Mouse (Mus musculus) intestine, embryonic 15.5 days (tissue): ENCODE measurements around the gene Ogfod2. TPM values are rescaled to one million over a fixed set of nuclear protein-coding genes. Genes with fewer than 3 reads are reported as not detected.

Source experiments
- ATAC-seq: fragments of 200-750 bp; cut with Nextera tagmentation; 2 replicates; pipeline ENCODE4 v1.8.0; 2017; ENCODE audit warnings: moderate TSS enrichment, moderate library complexity
- H3K27ac ChIP-seq: fragments of 300-500 bp; sonication (generic); 2 replicates; pipeline ENCODE4 v1.5.1; 2015; ENCODE audit warnings: mild to moderate bottlenecking, inconsistent platforms
- H3K27me3 ChIP-seq: fragments of 300-500 bp; sonication (generic); replicated peaks from 2 replicates; pipeline ENCODE4 v1.6.1; 2015; ENCODE audit warnings: inconsistent platforms
- H3K36me3 ChIP-seq: fragments of 300-500 bp; sonication (generic); 2 replicates; pipeline ENCODE4 v1.6.1; 2015; ENCODE audit warnings: inconsistent platforms
- H3K4me1 ChIP-seq: fragments of 300-500 bp; sonication (generic); replicated peaks from 2 replicates; pipeline ENCODE4 v1.6.1; 2015; ENCODE audit warnings: inconsistent platforms
- H3K4me2 ChIP-seq: fragments of 300-500 bp; sonication (generic); replicated peaks from 2 replicates; pipeline ENCODE4 v1.6.1; 2015; ENCODE audit warnings: mild to moderate bottlenecking, inconsistent platforms
- H3K4me3 ChIP-seq: fragments of 300-500 bp; sonication (generic); replicated peaks from 2 replicates; pipeline ENCODE4 v1.5.1; 2015; ENCODE audit warnings: inconsistent platforms
- H3K9ac ChIP-seq: fragments of 300-500 bp; sonication (generic); 2 replicates; pipeline ENCODE4 v1.6.1; 2015; ENCODE audit warnings: inconsistent platforms
- H3K9me3 ChIP-seq: fragments of 300-500 bp; sonication (generic); 2 replicates; pipeline ENCODE4 v1.6.1; 2016; ENCODE audit warnings: inconsistent platforms
- WGBS: fragments of 180-500 bp; shearing (Covaris S2); methylation state at CpG from one replicate; pipeline ENCODE4 v1.1.7; 2015; 5-methylcytosine and 5-hydroxymethylcytosine counted together
- polyA plus RNA-seq: library from polyadenylated mRNA; unstranded; fragments of >200 nt; fragmentation: Nextera tagmentation; extraction: Ambion mirVana; gene quantifications from 2 replicates; pipeline ENCODE4 v1.2.1, GENCODE M21; 2015

The Ogfod2 gene
- polyA plus RNA-seq, 1 experiment from 2014 or later: 26.3 TPM

- H3K4me1 ChIP-seq: peaks cover 10% of the 10 kb centered on the region; the same call in 1 of the 2 replicates
- WGBS: 87% methylated on average over 14 of the region's 14 CpGs
- no peak overlapping the region for H3K27ac ChIP-seq
- H3K9me3 ChIP-seq: no peaks in the 10 kb centered on the region
- H3K27me3 ChIP-seq: no peaks in the 10 kb centered on the region
- no peak overlapping the region for H3K4me2 ChIP-seq
- no peak overlapping the region for H3K4me3 ChIP-seq
- H3K36me3 ChIP-seq: no peaks in the 10 kb centered on the region
- ATAC-seq: peak; percentile 53; the same call in 1 of the 2 replicates
- no peak overlapping the region for H3K9ac ChIP-seq
Observed at GRCm38 (mm10) chr5:124083850-124084587, 28.1 kb upstream of the Ogfod2 start.

DNA sequence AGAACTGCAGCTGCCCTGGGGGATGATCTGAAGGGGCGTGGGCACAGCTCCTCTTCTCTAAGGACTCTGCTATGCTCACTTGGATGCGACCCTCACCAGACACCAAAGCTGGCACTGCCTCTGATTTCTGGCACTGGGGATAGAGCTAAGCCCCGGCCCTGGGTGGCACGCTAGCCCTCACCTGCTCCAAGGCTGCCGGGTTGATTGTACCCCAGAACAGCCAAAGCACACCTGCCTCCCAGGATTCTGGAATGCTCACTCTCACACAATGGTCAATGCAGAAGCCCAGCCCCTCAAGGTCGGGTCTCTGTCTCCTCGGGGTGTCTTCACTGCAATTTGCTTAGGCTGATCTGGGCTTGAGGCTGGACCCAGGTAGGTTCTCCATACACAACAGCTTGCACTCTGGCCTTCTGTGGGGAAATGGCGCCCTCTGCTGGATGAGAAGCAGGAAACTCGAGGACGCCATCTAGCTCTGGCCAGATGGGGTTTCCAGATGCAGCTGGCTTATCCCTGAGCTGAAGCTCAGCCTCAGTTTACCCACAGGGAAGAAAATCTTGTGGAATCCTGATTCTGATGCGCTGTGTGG lies 27.4 kb upstream of the Ogfod2 start:
- Histone ChIP-seq H3K4me2 (no peak overlapping the region), H3K36me3 (no peaks in the 10 kb centered on the region), H3K27ac (no peak overlapping the region), H3K4me1 (peaks cover 10% of the 10 kb centered on the region; the same call in 1 of the 2 replicates), H3K4me3 (no peak overlapping the region), H3K9me3 (no peaks in the 10 kb centered on the region), H3K9ac (no peak overlapping the region), H3K27me3 (no peaks in the 10 kb centered on the region)
- 41% methylated on average over 11 of the region's 11 CpGs for WGBS
- ATAC-seq: peak; percentile 72

GRCm38 (mm10) chr5:124085513-124085912 lies 26.6 kb upstream of the Ogfod2 start:
- H3K36me3 ChIP-seq: no peaks in the 10 kb centered on the region
- H3K9ac ChIP-seq: no peak overlapping the region
- 74% methylated on average over 3 of the region's 3 CpGs for WGBS
- H3K4me1 ChIP-seq: peaks cover 10% of the 10 kb centered on the region; the same call in 1 of the 2 replicates
- ATAC-seq: no peak
- H3K27ac ChIP-seq: no peak overlapping the region
- H3K27me3 ChIP-seq: no peaks in the 10 kb centered on the region
- H3K4me2 ChIP-seq: no peak overlapping the region
- H3K4me3 ChIP-seq: no peak overlapping the region
- no peaks in the 10 kb centered on the region for H3K9me3 ChIP-seq

DNA sequence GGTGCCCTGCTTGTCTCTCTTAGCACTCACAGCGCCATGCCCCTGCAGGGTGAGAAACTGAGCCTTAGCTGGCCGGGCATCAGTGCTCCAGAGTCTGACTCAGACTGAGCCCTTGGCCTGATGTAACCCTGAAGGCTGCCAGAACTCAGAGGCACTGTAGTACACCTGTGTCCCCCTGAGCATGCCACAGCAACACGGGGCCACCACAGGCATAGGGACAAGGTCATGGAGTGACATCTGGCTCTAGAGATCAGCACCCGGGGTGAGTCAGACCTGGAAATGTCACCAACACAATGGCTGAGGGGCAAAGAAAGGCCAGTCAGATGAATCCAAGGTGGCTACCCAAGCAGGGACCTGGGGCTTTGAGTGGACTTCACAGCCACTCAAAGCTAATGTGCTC lies 25.2 kb upstream of the Ogfod2 start:
- H3K9ac ChIP-seq: no peak overlapping the region
- no peak overlapping the region for H3K27ac ChIP-seq
- H3K4me3 ChIP-seq: no peak overlapping the region
- H3K4me2 ChIP-seq: no peak overlapping the region
- WGBS: 90% methylated on average over 4 of the region's 4 CpGs
- H3K4me1 ChIP-seq: peaks cover 9% of the 10 kb centered on the region; the same call in 1 of the 2 replicates
- ATAC-seq: no peak
- no peaks in the 10 kb centered on the region for H3K36me3 ChIP-seq
- no peaks in the 10 kb centered on the region for H3K9me3 ChIP-seq
- H3K27me3 ChIP-seq: no peaks in the 10 kb centered on the region

GRCm38 (mm10) chr5:124089868-124090267 lies 22.2 kb upstream of the Ogfod2 start:
- Histone ChIP-seq H3K4me3 (no peak overlapping the region), H3K27me3 (0 out of 2 replicates have a peak, but pooled peaks cover 5% of the 10 kb centered on the region), H3K9me3 (no peaks in the 10 kb centered on the region), H3K36me3 (no peaks in the 10 kb centered on the region), H3K4me1 (peaks cover 6% of the 10 kb centered on the region), H3K9ac (no peak overlapping the region), H3K4me2 (no peak overlapping the region), H3K27ac (no peak overlapping the region)
- WGBS: 82% methylated on average over 23 of the region's 23 CpGs
- ATAC-seq: no peak

DNA sequence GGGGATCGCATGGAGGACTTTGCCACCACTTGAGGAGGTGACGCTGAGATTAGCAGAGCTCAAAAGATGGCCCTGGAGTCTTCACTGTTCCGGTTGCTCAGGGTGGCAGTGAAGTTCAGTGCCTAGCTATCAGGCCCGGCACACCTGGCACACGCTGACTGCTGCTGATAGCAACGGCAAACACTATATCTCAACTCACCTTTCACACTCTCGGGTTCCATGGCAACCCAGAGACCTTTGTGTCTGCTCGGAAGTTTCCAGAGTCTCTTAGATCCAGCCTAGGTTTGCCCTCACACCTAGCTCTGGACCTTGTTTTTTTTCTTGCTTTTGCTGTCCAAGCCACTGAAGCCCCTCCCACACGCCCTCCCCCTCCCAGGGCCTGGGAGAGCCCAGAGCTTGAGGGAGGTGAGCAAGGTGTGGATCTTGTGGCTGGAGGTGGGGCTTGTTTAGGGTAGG lies 20.1 kb upstream of the Ogfod2 start:
- peaks cover 15% of the 10 kb centered on the region for H3K4me1 ChIP-seq
- 0 out of 2 replicates have a peak, but pooled peaks cover 5% of the 10 kb centered on the region for H3K27me3 ChIP-seq
- no peak overlapping the region for H3K9ac ChIP-seq
- H3K9me3 ChIP-seq: no peaks in the 10 kb centered on the region
- H3K36me3 ChIP-seq: no peaks in the 10 kb centered on the region
- 35% methylated on average over 9 of the region's 9 CpGs for whole genome bisulfite sequencing
- no peak overlapping the region for H3K4me3 ChIP-seq
- peak overlapping the region; percentile 20 for H3K4me2 ChIP-seq
- peak; percentile 66 for ATAC-seq
- peak overlapping the region; percentile 58; the same call in 1 of the 2 replicates for H3K27ac ChIP-seq

GRCm38 (mm10) chr5:124093120-124093794 lies 18.8 kb upstream of the Ogfod2 start:
- Histone ChIP-seq H3K9ac (no peak overlapping the region), H3K27me3 (0 out of 2 replicates have a peak, but pooled peaks cover 5% of the 10 kb centered on the region), H3K36me3 (no peaks in the 10 kb centered on the region), H3K4me3 (no peak overlapping the region), H3K9me3 (no peaks in the 10 kb centered on the region), H3K27ac (no peak overlapping the region), H3K4me1 (peaks cover 15% of the 10 kb centered on the region), H3K4me2 (no peak overlapping the region)
- no peak for ATAC-seq
- WGBS: 79% methylated on average over 11 of the region's 11 CpGs

DNA sequence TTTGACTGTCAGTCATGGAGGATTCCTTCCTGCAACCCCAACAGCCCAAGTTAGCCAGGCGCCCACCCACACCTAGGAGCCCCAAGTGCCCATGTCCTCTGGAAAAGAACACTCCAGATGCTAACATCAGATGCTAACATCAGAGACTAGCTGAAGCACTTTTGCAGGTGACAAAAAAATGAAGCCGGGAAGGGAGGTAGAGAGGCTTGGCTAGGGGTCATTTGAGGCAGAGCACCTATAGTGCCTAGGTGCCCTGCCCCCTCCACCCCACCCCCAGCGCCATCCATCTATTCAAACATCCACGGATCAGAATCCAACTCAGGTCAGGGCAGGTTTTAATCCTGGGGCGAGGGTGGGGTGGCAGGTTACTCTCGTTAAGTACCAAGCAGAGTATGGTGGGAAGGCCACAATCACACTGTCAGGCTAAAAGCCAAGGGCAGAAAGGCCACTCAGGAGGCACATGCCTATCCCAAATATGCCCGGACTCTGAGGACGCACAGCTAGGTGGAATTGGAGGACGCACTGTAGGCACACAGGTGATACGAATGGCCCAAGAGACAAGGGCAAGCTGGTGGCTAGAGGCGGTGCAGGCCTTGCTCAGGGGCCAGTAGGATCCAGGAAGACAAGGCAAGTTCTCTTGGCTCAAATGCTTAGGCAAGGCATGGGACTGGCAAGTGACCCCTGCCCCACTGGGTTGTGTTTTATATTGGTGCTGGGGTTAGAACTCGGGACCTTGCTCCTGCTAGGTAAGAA lies 18.1 kb upstream of the Ogfod2 start:
- WGBS: 84% methylated on average over 12 of the region's 12 CpGs
- Histone ChIP-seq H3K9ac (no peak overlapping the region), H3K27ac (no peak overlapping the region), H3K9me3 (no peaks in the 10 kb centered on the region), H3K4me2 (no peak overlapping the region), H3K4me1 (peaks cover 15% of the 10 kb centered on the region), H3K4me3 (no peak overlapping the region), H3K36me3 (no peaks in the 10 kb centered on the region), H3K27me3 (0 out of 2 replicates have a peak, but pooled peaks cover 5% of the 10 kb centered on the region)
- ATAC-seq: no peak

- 0 out of 2 replicates have a peak overlapping the region, but pooled peaks have one; percentile 17 for H3K27ac ChIP-seq
Observed at GRCm38 (mm10) chr5:124095077-124095581, 17.0 kb upstream of the Ogfod2 start.

DNA sequence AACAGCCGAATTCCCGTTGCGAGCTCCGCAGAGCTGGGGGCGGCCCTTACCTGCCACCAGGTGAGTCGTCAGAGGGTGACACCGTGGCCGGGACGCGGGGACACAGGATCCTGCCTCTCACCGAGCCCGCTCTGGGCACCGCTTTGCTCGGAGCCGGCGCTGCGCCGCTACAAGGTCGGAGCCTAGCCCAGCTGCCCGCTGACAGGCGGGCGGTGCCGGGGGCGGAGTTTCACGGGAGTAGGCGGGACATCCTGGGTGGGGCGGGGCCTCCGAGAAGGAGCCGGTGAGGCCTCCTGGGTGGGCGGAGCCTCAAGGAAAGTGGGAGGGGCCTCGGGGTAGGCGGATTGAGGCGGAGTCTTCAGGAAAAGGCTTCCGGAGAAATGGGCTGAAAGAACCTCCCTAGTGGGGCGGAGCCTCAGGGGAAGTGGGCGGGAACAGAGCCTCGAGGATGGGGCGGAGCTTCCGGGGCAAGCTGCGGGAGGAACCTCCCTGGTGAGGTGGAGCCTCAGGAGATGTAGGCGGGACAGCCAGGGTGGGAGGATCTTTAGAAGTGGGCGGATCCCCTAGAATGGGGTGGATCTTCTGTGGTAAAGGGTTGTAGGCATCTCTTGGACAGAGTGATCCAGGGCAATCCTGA lies 16.4 kb upstream of the Ogfod2 start, which contains the start of gene Abcb9:
Abcb9 (minus strand) TSS at position 203 of the 637 bp plus-strand sequence.
- H3K27me3 ChIP-seq: 0 out of 2 replicates have a peak, but pooled peaks cover 5% of the 10 kb centered on the region
- under 1% methylated on average over 42 of the region's 42 CpGs for WGBS
- H3K4me2 ChIP-seq: peak within 1 kb of the TSS; percentile 94
- ATAC-seq: peak; percentile 86
- peak within 1 kb of the TSS; percentile 47 for H3K4me3 ChIP-seq
- no peaks in the 10 kb centered on the region for H3K36me3 ChIP-seq
- H3K4me1 ChIP-seq: peaks cover 15% of the 10 kb centered on the region
- peak within 1 kb of the TSS; percentile 49 for H3K9ac ChIP-seq
- H3K27ac ChIP-seq: 0 out of 2 replicates have a peak within 1 kb of the TSS, but pooled peaks have one; percentile 17
- no peaks in the 10 kb centered on the region for H3K9me3 ChIP-seq

More at GRCm38 (mm10) chr5:124095077-124095581, 17.0 kb upstream of the Ogfod2 start:
- no peaks in the 10 kb centered on the region for H3K9me3 ChIP-seq
- peaks cover 15% of the 10 kb centered on the region for H3K4me1 ChIP-seq
- ATAC-seq: peak; percentile 45
- peak overlapping the region; percentile 49 for H3K9ac ChIP-seq
- H3K4me2 ChIP-seq: peak overlapping the region; percentile 94
- no peaks in the 10 kb centered on the region for H3K36me3 ChIP-seq
- WGBS: 10% methylated on average over 19 of the region's 19 CpGs
- H3K4me3 ChIP-seq: peak overlapping the region; percentile 47
- H3K27me3 ChIP-seq: 0 out of 2 replicates have a peak, but pooled peaks cover 5% of the 10 kb centered on the region

GRCm38 (mm10) chr5:124098923-124099322 lies 13.2 kb upstream of the Ogfod2 start:
- H3K36me3 ChIP-seq: no peaks in the 10 kb centered on the region
- ATAC-seq: no peak
- H3K27ac ChIP-seq: no peak overlapping the region
- H3K9ac ChIP-seq: no peak overlapping the region
- H3K4me2 ChIP-seq: no peak overlapping the region
- no peaks in the 10 kb centered on the region for H3K9me3 ChIP-seq
- H3K4me3 ChIP-seq: no peak overlapping the region
- H3K4me1 ChIP-seq: peaks cover 10% of the 10 kb centered on the region
- 0 out of 2 replicates have a peak, but pooled peaks cover 4% of the 10 kb centered on the region for H3K27me3 ChIP-seq
- WGBS: 75% methylated on average over 2 of the region's 2 CpGs
